Mouse (Mus musculus) ZHBTc4 (cell line): ENCODE measurements at regions not wholly inside any gene's neighbourhood (a gene's known extent, or its start where the extent isn't known, plus 50 kb on each side); places are given as distances from the start of the nearest gene placed in this dataset.
A peak's percentile ranks its signal among the peaks of the same experiment; 100 is the strongest.

ENCODE experiments used
- DNase-seq: peaks from one replicate; pipeline ENCODE4 v3.0.0-alpha.2; 2011; ENCODE audit warnings: low read depth, low spot score

GRCm38 (mm10) chr15:29199988-29200387, 972.4 kb upstream of the Ctnnd2 start:
- no peak for DNase-seq

GRCm38 (mm10) chr15:29223667-29224066, 948.7 kb upstream of the Ctnnd2 start:
- no peak for DNase-seq

GRCm38 (mm10) chr15:29226889-29227288, 945.5 kb upstream of the Ctnnd2 start:
- no peak for DNase-seq

- DNase-seq, result peak; percentile 23
Observed at GRCm38 (mm10) chr15:29234635-29235034, 937.8 kb upstream of the Ctnnd2 start.

- no peak for DNase-seq
Observed at GRCm38 (mm10) chr15:29255152-29255551, 917.2 kb upstream of the Ctnnd2 start.

GRCm38 (mm10) chr15:29266767-29267166, 905.6 kb upstream of the Ctnnd2 start:
- no peak for DNase-seq

GRCm38 (mm10) chr15:29296454-29296853, 875.9 kb upstream of the Ctnnd2 start:
- DNase-seq, result no peak
